Mouse (Mus musculus): ENCODE results near the gene Kcnj15.

The Kcnj15 gene

GRCm38 (mm10) chr16:95257266-95257894 lies at the start of gene Kcnj15:
TSS of gene Kcnj15 (plus strand) at chr16:95257558.
- DNase-seq = no peak

GRCm38 (mm10) chr16:95208243-95208642 lies 49.1 kb upstream of the Kcnj15 start:
- no peak for DNase-seq

- DNase-seq = peak; percentile 68
Observed at GRCm38 (mm10) chr16:95209011-95209466, 48.3 kb upstream of the Kcnj15 start.

- no peak for DNase-seq
Observed at GRCm38 (mm10) chr16:95214251-95215197, 42.8 kb upstream of the Kcnj15 start.

- no peak for DNase-seq
Observed at GRCm38 (mm10) chr16:95215782-95216181, 41.6 kb upstream of the Kcnj15 start.

GRCm38 (mm10) chr16:95216346-95216745 lies 41.0 kb upstream of the Kcnj15 start:
- DNase-seq = no peak

- DNase-seq = no peak
Observed at GRCm38 (mm10) chr16:95216824-95217223, 40.5 kb upstream of the Kcnj15 start.

GRCm38 (mm10) chr16:95218783-95219182 lies 38.6 kb upstream of the Kcnj15 start:
- DNase-seq = no peak

GRCm38 (mm10) chr16:95219459-95219858 lies 37.9 kb upstream of the Kcnj15 start:
- no peak for DNase-seq

- peak; percentile 35 for DNase-seq
Observed at GRCm38 (mm10) chr16:95221051-95221450, 36.3 kb upstream of the Kcnj15 start.

GRCm38 (mm10) chr16:95222026-95222718 lies 35.2 kb upstream of the Kcnj15 start:
- no peak for DNase-seq

- DNase-seq = peak; percentile 39
Observed at GRCm38 (mm10) chr16:95223435-95223834, 33.9 kb upstream of the Kcnj15 start.

GRCm38 (mm10) chr16:95225285-95225684 lies 32.1 kb upstream of the Kcnj15 start:
- DNase-seq = no peak

GRCm38 (mm10) chr16:95231768-95232167 lies 25.6 kb upstream of the Kcnj15 start:
- no peak for DNase-seq

GRCm38 (mm10) chr16:95234891-95235548 lies 22.3 kb upstream of the Kcnj15 start:
- no peak for DNase-seq

GRCm38 (mm10) chr16:95239209-95239925 lies 18.0 kb upstream of the Kcnj15 start:
- DNase-seq = no peak

GRCm38 (mm10) chr16:95240688-95241087 lies 16.7 kb upstream of the Kcnj15 start:
- no peak for DNase-seq

- peak; percentile 77 for DNase-seq
Observed at GRCm38 (mm10) chr16:95241581-95241980, 15.8 kb upstream of the Kcnj15 start.

- no peak for DNase-seq
Observed at GRCm38 (mm10) chr16:95242114-95242513, 15.2 kb upstream of the Kcnj15 start.

- DNase-seq = no peak
Observed at GRCm38 (mm10) chr16:95243401-95243800, 14.0 kb upstream of the Kcnj15 start.

GRCm38 (mm10) chr16:95244626-95245303 lies 12.6 kb upstream of the Kcnj15 start:
- no peak for DNase-seq
